In genomic region chr12:17411797-17412526, GRCm38 (mm10) we compare ENCODE assay signal across 23 mouse cellular contexts.
DNase-seq lines count a peak whose midpoint lies in the region; ATAC-seq lines count a peak whose summit lies in the region.
"Had no signal": no experiment of that assay in that cellular context is flagged by ENCODE, and none has a peak within 500 bp of the region (broad histone marks: within the 10 kb centered on the region; RNA-seq: fewer than 3 reads in every experiment).

No protein-coding gene starts in this region.

- H3K9ac ChIP-seq in limb, embryonic 12.5 days (replicated peaks) = no peak overlapping the region
- H3K9ac ChIP-seq: forebrain, embryonic 15.5 days; liver, postnatal 0 days; neural tube, embryonic 12.5 days had no signal

- 0 out of 2 replicates have a peak overlapping the region, but pooled peaks have one; percentile 12 for H3K27ac ChIP-seq in limb, embryonic 12.5 days
- H3K27ac ChIP-seq in limb, embryonic 10.5 days = no peak overlapping the region
- H3K27ac ChIP-seq: forebrain, embryonic 15.5 days; gastrocnemius, adult 2 months; neural tube, embryonic 12.5 days had no signal

- intact Hi-C loops in left cerebral cortex, postnatal 36 days (cut with DNase I) = no loop called here

- H3K9me3 ChIP-seq in limb, embryonic 12.5 days = no peaks in the 10 kb centered on the region
- no peaks in the 10 kb centered on the region for H3K9me3 ChIP-seq in limb, embryonic 10.5 days (replicated peaks)
- H3K9me3 ChIP-seq: forebrain, embryonic 15.5 days; megakaryocyte, embryonic 14.5 days; neural tube, embryonic 12.5 days had no signal

- no peak for ATAC-seq in limb, embryonic 12.5 days (ENCODE audit: insufficient number of reproducible peaks, insufficient read depth, low FRiP score, low TSS enrichment, low read depth)
- ATAC-seq in granulocyte monocyte progenitor cell, adult 5-6 weeks (replicated peaks; ENCODE audit: poor library complexity, severe bottlenecking) = peak; percentile 92
- ATAC-seq: forebrain, embryonic 15.5 days; hindbrain, embryonic 16.5 days; liver, postnatal 0 days had no signal

- H3K27me3 ChIP-seq in limb, embryonic 12.5 days = no peaks in the 10 kb centered on the region
- no peaks in the 10 kb centered on the region for H3K27me3 ChIP-seq in limb, embryonic 10.5 days (ENCODE audit: low read depth, poor library complexity, severe bottlenecking)
- H3K27me3 ChIP-seq: forebrain, embryonic 15.5 days; megakaryocyte, embryonic 14.5 days; neural tube, embryonic 12.5 days had no signal

- H3K4me2 ChIP-seq in limb, embryonic 12.5 days = no peak overlapping the region
- H3K4me2 ChIP-seq: forebrain, embryonic 15.5 days; heart, embryonic 11.5 days; neural tube, embryonic 12.5 days had no signal

- DNase-seq in limb, embryonic 10.5 days (ENCODE audit: low spot score) = no peak
- peak; percentile 68 to 74 for DNase-seq in B cell, adult 2 months
- peak; percentile 26 for DNase-seq in spleen, adult 12 weeks (ENCODE audit: low spot score)
- no peak for DNase-seq in left cerebral cortex, postnatal 36 days (ENCODE audit: low spot score in 2 of 2)
- no peak for DNase-seq in kidney, postnatal 25 days
- DNase-seq in Muller cell, postnatal 12 days (ENCODE audit: inconsistent ontology term) = no peak
- DNase-seq: adrenal gland, postnatal 10 days; cerebellum, adult 18-20 months; gastrocnemius, adult 2 months; heart, postnatal 36 days; kidney, adult 11 months; kidney, postnatal 36 days; layer of hippocampus, adult 9-11 months; liver; liver, postnatal 0 days had no signal

- no peaks in the 10 kb centered on the region for H3K4me1 ChIP-seq in limb, embryonic 12.5 days (replicated peaks)
- H3K4me1 ChIP-seq in limb, embryonic 10.5 days = no peaks in the 10 kb centered on the region
- H3K4me1 ChIP-seq: forebrain, embryonic 15.5 days; neural tube, embryonic 12.5 days had no signal

- 57% methylated on average over 12 of the region's 12 CpGs for WGBS in limb, embryonic 12.5 days
- 56% methylated on average over 12 of the region's 12 CpGs for WGBS in limb, embryonic 10.5 days

- peaks cover 48% of the 10 kb centered on the region for H3K36me3 ChIP-seq in limb, embryonic 12.5 days
- peaks cover 70% of the 10 kb centered on the region for H3K36me3 ChIP-seq in limb, embryonic 10.5 days

- no peak overlapping the region for H3K4me3 ChIP-seq in limb, embryonic 12.5 days (replicated peaks)
- H3K4me3 ChIP-seq in limb, embryonic 10.5 days = no peak overlapping the region
- H3K4me3 ChIP-seq: erythroblast, embryonic 14.5 days; forebrain, embryonic 15.5 days; gastrocnemius, adult 2 months; megakaryocyte, embryonic 14.5 days; neural tube, embryonic 12.5 days had no signal

Comparison
In these comparisons a context has a peak if more than half of its experiments do, and no peak if none do; other contexts are left out.
1. DNase-seq: peak in B cell, adult 2 months (2 of 2) and spleen, adult 12 weeks (single experiment); none in limb, embryonic 10.5 days (single experiment), left cerebral cortex, postnatal 36 days (0 of 2), kidney, postnatal 25 days (0 of 2) and Muller cell, postnatal 12 days (single experiment).